Mouse (Mus musculus) brain, embryonic 14.5 days (tissue): ENCODE measurements at regions not wholly inside any gene's neighbourhood (a gene's known extent, or its start where the extent isn't known, plus 50 kb on each side); places are given as distances from the start of the nearest gene placed in this dataset.

Experiments used
- DNase-seq: peaks from one replicate; pipeline ENCODE4 v3.0.0-alpha.2; 2011; ENCODE audit warnings: low read depth
- CTCF ChIP-seq: fragments of 200-500 bp; IDR thresholded peaks from 2 replicates; pipeline ENCODE4 v1.5.1; 2012; ENCODE audit warnings: inconsistent platforms, mild to moderate bottlenecking, moderate library complexity, borderline replicate concordance; ENCODE audit not compliant: insufficient read depth, insufficient read length; ENCODE audit errors: extremely low read depth
- POLR2A ChIP-seq: fragments of 200-500 bp; IDR thresholded peaks from 2 replicates; pipeline ENCODE4 v1.6.1; 2012; ENCODE audit warnings: mild to moderate bottlenecking, inconsistent platforms, borderline replicate concordance; ENCODE audit not compliant: poor library complexity, insufficient read depth, insufficient read length, severe bottlenecking; ENCODE audit errors: extremely low read depth

- no peak for TF ChIP-seq POLR2A
- no peak for DNase-seq
Observed at GRCm38 (mm10) chr17:76849744-76850143, 1298.0 kb upstream of the Fam98a start.

DNA sequence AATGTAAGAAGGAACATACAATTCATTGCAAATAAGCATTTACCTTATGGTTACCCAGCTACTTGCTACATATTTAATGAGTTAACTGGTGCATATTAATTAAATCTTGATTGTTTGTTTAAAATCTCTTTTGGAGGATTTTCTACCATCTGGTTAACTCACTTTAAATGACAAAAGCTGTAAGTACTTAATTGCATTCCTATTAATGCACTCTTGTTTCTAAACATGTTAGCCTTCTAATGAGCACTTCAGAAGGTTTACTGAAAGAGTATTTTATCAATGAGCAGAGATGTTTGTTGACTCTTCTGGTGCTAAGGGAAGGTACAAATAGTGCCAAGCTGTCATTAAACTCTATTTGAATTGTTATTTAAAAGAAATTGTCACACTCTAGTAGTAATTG is 1296.6 kb upstream of the Fam98a start:
- peak; percentile 61 for DNase-seq
- TF ChIP-seq CTCF, result no peak
- TF ChIP-seq POLR2A, result no peak

DNA sequence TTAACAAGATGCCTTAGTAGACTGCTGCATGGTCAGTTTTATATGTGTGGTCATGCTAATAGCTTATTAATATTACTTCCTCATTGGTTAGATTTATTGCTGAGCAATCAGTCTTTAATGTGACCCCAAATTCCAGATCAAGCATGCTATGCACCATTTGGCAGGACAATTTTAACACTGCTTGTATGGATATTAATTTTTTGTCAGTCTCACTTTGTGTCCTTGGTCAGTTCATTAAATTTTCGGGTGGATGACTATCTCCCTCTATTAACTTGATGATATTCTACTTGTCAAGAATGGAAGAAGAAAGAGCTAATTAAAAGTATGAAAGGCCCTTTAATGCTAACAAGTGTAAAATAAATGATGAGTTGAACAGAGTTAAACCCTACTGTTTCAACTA is 1266.2 kb upstream of the Fam98a start:
- no peak for DNase-seq
- TF ChIP-seq CTCF (no peak), POLR2A (no peak)
